Mouse (Mus musculus) monocyte, adult 5-6 weeks (primary cell): ENCODE results near the gene Gm49711. TPM values are rescaled to one million over a fixed set of nuclear protein-coding genes. Genes with fewer than 3 reads are reported as not detected.
A peak's percentile ranks its signal among the peaks of the same experiment; 100 is the strongest.

Source experiments
- ATAC-seq: fragments of 153-309, 156-312 bp; replicated peaks from 2 replicates; pipeline ENCODE4 v1.8.0; 2017; ENCODE audit warnings: mild to moderate bottlenecking; ENCODE audit not compliant: low TSS enrichment, insufficient number of reproducible peaks, severe bottlenecking, poor library complexity, low FRiP score
- total RNA-seq: library from RNA; stranded (forward); fragments of 200-1000, 200-491, 200-594 nt; gene quantifications from 3 replicates; pipeline ENCODE4 v1.2.3, GENCODE M21; 2017

The Gm49711 gene
- total RNA-seq, result not detected in 3 replicates

- ATAC-seq, result peak; percentile 76
Measured at GRCm38 (mm10) chr16:92057852-92058643, at the start of gene Gm49711, which contains the start of the genes Mrps6 and Slc5a3. TSS of gene Gm49711 (plus strand) at chr16:92058316. TSS of gene Mrps6 (plus strand) at chr16:92058270. TSS of gene Slc5a3 (plus strand) at chr16:92058322.

GRCm38 (mm10) chr16:92009586-92009985, 48.5 kb upstream of the Gm49711 start:
- ATAC-seq, result no peak

- no peak for ATAC-seq
Measured at GRCm38 (mm10) chr16:92016792-92017191, 41.3 kb upstream of the Gm49711 start.

- 0 out of 2 replicates have a peak, but pooled peaks have one; percentile 40 for ATAC-seq
Measured at GRCm38 (mm10) chr16:92019141-92020118, 38.7 kb upstream of the Gm49711 start.

GRCm38 (mm10) chr16:92021656-92022400, 36.3 kb upstream of the Gm49711 start:
- ATAC-seq, result no peak

- no peak for ATAC-seq
Measured at GRCm38 (mm10) chr16:92022494-92023283, 35.4 kb upstream of the Gm49711 start.

- no peak for ATAC-seq
Measured at GRCm38 (mm10) chr16:92033286-92033685, 24.8 kb upstream of the Gm49711 start.

GRCm38 (mm10) chr16:92034676-92035075, 23.4 kb upstream of the Gm49711 start:
- ATAC-seq, result no peak

- ATAC-seq, result no peak
Measured at GRCm38 (mm10) chr16:92036701-92037100, 21.4 kb upstream of the Gm49711 start.

GRCm38 (mm10) chr16:92037891-92038607, 20.1 kb upstream of the Gm49711 start:
- no peak for ATAC-seq

GRCm38 (mm10) chr16:92039421-92039820, 18.7 kb upstream of the Gm49711 start:
- no peak for ATAC-seq

- no peak for ATAC-seq
Measured at GRCm38 (mm10) chr16:92039966-92040365, 18.1 kb upstream of the Gm49711 start.

GRCm38 (mm10) chr16:92051777-92052310, 6.3 kb upstream of the Gm49711 start:
- ATAC-seq, result no peak

GRCm38 (mm10) chr16:92052569-92052968, 5.5 kb upstream of the Gm49711 start:
- ATAC-seq, result no peak

GRCm38 (mm10) chr16:92056711-92057110, 1.4 kb upstream of the Gm49711 start:
- ATAC-seq, result no peak

GRCm38 (mm10) chr16:92057456-92057851, 662 bp upstream of the Gm49711 start:
- ATAC-seq, result no peak
